Mouse (Mus musculus) urinary bladder, postnatal 14 days (tissue): ENCODE results near the gene Gsn.

Source experiments
- DNase-seq: peaks from one replicate; pipeline ENCODE4 v3.0.0; 2021; ENCODE audit warnings: low spot score

Gsn gene

DNA sequence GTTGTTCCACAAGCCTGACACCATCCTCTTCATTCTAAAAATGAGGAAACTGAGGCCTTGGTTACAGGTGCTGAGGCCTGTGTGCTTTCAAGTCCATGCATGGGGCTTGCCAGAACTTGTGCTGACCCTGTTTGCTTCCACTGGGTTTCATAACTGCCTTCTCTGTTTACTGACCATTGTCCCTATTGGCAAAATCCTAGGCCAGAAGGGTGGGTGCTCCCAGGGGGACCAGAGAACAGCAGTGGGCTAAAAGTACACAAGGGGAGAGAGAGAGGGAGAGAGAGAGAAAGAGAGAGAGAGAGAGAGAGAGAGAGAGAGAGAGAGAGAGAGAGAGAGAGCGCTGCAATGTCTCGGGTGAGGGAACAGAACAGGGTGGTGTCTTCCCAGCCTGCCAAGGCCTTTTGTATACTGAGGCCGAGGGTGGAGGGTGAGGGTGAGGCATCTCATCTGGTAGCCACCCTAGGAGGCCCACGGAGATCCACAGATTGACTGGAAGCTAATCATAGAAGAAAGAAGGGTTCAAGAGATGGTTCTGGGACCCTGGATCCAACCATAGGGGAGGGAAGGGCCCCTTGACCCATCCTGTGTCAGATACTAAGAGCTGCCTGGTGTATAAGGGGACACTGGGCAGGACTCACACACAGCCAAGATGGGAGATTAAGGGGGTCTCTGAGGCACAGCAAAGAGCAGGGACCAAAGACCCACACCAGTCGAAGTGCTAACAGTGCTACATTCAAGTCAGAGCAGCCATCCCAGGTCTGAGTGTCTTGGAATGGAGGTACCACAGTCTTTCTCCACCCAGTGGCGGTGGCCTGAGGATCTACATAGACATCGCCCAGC, 22.4 kb downstream of the Gsn start:
- DNase-seq: peak; percentile 63

DNA sequence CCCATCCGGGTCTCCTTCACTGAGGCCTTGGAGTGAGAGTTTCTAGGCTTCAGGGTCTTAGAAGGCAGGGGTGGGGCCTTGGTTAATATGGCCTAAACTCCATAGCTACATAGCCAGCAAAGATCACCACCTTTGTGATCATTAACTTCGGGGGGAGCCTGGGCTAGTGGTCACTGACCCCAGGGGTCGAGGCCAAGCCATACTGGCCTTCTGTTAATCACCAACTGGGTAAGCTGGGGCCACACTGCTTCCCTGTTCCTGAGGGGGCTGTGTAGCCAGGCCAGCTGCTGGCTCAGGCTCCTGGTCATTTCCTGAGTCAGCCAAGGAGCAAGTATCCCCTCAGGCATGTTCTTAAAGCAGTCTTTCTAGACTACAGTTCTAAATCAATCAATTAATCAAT, 23.8 kb downstream of the Gsn start:
- DNase-seq: no peak

DNA sequence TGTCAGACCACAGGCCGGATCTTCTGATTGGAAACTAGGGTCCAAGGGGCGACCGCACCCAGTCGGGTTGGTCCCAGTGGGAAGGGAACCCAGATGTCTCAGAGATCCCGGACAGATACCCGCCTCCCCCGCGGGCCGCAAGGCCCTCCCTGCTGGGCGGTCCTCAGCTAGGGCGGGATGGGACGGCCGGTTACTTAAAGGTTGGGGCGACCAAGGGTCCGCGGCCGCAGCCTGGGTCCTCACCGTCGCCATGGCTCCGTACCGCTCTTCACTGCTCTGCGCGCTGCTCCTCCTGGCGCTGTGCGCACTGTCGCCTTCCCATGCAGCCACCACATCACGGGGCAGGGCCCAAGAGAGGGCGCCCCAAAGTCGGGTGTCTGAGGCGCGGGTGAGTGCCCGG, 26.0 kb downstream of the Gsn start:
- DNase-seq: peak; percentile 77

DNA sequence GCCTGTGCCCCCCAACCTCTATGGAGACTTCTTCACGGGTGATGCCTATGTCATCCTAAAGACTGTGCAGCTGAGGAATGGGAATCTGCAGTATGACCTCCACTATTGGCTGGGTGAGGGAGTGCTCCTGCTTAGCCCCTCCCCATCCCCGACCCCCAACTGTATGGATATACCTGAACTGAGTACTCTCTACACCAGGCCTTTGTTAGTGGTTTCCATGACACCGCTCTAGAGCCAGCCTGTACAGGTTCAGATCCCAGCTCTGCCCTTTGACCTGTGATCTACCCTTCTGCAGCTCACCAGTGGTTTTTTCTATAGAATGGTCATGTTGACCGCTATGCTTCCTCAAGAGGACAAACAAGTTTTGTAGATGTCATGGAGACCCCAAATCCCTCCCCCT, 27.8 kb downstream of the Gsn start:
- no peak for DNase-seq

DNA sequence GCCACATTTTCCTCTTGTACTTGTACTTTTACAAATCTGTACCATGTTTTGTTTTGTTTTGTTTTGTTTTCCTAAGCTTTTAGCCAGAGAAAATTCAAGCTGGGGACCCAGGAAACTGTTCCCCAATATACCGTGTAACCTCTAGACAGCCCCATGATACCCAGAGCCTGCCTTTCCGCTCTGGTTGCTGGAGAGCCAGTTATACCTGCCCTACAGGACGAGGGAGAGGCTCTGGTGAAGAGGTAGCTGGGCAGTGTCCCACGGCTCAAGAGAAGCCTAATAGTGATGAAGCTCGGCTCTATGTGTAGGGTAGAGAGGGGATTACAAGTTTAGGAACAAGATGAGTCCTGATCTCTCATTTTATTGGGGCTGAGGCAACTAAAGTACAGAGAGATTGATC, 29.0 kb downstream of the Gsn start:
- peak; percentile 62 for DNase-seq

DNA sequence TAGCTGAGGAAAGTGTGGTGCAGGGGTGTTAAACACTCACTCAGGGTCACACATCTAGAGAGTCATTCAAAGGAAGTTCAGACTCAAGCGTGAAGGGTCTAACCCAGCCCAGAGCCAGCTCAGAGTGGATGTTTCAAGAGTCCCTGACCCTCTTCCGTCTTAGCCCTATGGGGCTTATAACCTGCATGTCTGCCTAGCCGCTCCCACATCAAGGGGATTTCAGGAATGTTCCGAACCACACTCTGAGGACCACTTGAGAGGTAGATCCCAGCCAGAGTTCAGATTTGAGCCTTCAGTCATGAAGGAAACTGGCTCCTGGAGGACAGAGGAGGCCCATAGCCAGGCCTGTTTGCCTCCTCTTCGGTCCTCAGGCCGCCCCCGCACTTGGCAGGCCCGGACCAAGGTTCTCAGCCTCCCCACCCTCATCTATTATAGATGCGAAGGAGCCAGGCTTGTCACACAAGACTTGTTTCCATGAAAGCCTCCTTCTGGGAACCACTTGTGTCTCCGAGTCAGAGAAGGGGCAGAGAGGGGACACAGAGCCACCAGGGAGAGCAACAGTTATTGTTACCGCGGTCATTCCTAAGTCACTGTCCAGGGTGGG, 30.9 kb downstream of the Gsn start:
- DNase-seq: no peak

DNA sequence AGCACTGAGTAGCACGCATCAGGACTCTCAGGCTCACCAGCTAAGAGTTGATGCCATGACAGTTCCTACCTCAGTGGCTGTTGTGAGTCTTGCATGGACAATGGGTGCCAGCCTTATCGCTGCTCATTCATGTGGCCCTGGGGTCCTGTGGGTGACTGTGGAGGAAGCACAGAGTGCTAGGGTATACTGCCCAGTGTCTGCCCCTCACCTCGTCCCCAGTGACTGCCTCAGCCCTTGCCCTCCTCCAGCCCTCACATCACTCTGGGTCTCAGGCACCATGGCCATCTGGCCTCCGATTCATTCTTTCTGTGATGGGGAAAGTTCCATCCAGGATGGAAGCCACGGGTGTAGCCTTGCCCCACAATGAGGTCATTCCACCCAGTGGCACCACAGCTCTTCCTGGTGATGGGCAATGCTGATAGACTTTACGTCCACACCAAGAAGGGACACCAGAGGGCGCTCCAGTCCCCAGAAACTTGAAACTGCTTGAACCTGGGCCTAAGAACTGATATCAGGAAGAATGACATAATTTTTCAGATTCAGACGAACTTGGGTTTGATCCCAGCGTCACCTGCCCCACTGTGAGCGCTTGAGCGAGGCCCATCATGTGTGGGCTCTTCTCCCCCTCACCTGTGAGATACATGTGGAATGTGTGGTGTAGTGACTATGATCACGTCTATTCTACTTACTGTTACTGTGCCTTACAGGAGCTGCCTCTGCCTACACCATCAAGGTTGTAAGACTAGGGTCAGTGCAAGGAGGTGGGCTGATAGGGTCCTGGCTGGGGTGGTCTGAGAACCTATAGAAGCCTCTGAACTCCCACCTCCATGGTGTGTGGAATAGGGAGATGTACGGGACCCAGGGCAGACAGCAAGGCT, 32.8 kb downstream of the Gsn start:
- peak; percentile 86 for DNase-seq

DNA sequence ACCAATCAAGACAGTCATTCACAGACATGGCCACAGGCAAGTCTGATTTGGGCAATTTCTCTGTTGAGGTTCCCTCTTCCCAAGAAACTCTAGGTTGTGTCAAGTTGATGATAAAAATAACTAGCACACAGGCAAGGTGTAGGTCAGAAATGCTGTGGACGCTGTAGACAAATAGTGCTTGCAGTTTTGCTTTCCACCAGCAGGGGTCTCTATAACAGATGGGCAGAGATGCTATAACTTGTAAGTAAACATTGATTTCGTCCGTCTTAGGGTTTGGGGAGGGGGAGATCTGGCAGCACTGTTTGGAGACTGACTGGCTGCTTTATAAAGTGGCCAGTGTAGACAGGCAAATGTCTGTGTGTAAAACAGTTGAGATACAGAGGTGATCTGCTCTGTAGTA, 35.7 kb downstream of the Gsn start:
- DNase-seq: peak; percentile 72

DNA sequence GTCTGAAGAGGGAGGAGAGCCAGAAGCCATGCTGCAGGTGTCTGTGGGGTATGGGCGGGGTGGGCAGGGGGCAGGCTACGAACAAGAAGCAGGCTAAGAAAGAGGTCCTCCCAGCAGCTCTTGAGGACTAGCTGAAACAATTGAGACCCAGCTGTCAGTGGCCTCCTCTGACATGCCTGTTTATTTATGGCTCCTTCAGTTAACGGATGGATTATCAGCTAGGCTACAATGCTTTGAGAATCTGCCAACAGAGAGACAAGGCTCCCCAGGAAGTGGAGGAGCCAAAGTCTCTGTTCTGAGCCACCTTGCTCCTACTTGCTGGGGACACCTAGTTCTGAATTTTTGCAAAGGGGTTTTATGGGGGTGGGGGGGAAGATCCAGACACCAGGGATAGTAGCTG, 36.5 kb downstream of the Gsn start:
- DNase-seq: no peak

DNA sequence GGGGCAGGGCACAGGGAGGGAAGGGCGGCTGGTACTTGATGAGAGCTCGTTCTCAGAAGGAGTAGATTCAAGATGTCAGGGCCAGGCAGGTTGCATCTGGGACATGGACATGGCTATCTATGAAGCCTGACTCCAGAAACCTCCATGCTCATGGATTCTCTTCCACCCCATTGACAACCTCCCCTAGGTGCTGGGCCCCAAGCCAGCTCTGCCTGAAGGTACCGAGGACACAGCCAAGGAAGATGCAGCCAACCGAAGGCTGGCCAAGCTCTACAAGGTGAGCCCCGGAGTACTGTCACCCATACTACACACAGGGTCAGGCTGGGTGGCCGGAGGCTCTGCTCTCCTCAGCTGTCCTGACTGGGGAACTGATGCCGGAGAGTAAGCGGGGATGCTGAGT, 37.1 kb downstream of the Gsn start:
- DNase-seq: no peak

DNA sequence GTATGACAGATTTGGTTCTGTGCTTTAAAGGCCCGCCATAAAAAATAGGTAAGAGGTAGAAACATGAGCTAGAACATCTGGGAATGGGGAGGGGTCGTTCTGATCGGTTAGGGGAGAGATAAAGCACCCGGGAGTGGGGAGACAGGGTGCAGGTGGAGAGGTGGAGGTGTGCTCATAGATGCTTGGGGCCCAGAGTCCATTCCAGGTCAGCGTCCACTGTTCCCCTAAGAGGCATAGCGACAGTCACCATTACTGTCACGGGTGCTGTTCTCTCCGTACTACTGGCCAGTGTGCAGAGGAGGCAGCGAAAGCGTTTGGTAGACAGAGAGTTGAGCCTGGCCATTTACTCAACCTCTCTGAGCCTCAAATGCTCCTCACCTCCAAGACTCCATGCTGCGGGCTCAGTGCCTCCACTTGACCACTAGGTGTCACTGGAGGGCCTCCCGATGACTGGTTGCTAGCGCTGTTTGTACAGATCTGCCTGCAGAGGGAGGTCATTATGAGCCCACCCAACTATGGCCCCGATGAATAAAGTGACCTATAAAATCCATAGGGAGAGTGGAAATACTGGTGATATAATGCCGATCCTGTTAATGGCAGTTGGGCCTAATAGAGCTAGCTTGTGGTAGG, 41.6 kb downstream of the Gsn start:
- DNase-seq: peak; percentile 79

DNA sequence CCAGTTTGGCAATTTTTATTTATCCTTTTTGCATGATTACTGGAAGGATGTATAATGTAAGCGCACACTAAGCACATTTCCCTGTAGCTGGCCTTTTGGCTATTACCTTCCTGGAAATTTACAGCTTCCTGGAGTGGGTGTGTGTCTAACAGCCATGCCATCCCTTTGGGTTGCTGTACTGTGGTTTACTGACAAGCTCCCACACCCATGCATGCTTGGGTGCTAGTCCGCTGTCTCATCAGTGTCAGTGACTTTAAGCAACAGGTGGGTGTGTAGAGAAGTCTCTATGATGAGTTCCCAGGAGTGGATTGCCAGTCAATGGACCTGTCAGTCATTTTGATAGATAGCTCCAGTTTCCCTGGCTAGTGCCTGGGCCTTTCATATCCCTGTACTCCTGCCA, 43.3 kb downstream of the Gsn start:
- no peak for DNase-seq

DNA sequence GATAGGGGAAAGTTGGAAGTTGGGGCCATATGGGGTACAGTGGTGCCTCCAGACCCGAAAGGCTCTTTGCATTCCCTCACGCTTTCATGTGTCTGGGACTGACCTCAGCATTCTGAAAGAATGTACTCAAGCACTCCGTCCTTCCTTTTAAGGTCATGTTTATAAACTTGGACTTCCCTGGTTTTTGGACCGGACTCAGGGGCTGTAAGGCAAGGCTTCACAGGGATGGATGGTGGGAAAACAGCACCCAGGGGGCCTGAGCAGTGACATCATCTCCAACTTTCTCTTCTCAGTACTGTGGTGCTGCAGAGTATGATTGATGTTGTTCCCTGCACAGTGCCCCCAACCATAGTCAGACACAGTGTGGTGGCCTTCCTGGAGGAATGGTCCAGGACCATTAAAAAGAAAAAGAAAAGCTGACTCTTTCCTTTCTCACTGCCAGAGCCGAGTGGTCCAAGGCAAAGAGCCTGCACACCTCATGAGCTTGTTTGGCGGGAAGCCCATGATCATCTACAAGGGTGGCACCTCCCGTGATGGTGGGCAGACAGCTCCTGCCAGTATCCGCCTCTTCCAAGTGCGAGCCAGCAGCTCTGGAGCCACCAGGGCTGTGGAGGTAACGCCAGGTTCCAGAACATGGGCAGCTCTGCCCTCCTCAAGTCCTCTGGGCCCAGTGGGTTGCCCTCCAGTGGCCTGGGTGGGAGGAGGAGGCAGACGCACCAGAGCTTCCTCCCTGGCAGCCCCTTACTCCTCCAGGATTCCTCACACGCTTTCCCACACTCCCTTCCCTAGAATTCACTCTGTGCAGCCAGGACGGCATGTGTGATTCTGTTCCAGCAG, 46.1 kb downstream of the Gsn start:
- DNase-seq: no peak

DNA sequence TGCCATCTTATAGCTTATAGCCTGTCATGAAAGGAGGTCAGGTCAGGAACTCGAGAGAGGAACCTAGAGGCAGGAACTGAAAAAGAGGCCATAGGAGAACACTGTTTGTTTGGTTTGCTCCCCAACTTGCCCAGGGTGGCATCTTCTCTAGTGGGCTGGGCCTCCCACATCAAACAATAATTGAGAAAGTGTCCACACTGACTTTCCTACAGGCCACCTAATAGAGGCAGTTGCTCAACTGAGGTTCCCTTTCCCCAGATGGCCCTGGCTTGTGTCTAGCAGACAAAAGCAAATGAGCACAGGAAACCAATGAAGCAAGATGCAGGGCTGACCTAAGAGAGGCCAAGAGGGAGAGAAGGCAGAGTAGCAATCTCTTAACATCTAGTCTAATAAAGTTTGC, 52.0 kb downstream of the Gsn start:
- no peak for DNase-seq

DNA sequence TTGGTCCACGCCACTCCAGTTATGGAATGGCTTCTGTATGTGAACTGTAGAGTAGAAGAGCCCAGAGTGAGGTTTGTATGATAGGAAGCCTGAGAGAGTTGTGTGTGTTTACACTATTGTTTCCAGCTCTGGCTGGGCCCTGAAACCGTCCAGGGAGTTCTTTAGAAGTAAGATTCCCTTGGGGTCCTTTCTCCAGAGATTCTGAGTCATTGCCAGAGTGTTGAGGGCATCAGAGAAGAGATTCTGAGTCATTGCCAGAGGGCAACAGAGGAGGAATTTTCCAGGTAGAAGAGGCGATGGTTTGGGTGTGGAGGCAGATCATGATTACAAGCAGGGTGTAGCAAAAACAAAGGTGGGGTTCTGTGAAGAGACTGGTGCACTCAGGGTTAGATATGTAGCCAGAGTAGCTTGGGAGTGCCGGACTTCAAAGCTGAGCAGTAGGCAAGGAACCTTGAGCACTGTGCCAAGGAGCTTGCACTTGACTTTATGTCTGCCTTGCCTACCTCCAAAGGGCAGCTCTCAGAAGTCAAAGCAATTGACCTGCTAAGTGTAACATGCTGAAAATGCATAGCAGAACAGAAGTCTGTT, 53.8 kb downstream of the Gsn start:
- no peak for DNase-seq

DNA sequence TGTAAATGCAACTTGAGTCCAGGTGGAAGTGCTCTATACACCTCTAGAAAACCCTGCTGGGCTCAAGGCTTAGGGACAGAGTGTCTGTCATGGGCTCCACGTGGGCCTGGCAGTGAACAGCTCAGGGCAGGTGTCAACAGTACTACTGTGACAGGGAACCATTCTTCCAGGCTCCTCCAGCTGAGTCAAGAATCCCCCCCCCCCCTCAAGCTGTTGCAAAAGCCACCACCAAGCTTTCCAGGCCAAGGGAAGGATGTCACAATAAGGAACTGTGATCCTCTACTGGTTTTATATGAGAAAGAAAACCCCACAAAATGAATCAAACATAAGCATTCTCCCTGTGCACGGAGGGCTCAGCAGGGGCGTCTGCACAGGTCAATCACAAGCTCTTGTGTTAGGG, 58.1 kb downstream of the Gsn start:
- DNase-seq: no peak

DNA sequence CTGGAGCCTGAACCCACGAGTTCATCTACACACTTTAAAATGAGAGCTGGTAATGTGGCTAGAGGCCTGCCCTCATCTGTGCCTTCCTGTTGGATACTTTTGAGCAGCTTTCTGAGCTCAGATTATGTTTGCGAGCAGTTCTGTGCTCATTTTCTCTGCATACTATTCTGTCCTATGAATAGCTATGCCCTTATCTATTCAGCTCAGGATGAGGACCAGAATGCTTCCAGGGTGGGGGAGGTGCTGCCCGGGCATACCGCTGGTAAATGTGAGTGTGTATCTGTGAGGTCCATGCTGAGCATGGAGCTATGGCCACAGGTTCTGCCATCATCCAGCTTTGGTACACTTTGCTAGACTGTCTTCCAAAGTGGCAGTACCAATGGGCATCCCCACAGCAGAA, 61.4 kb downstream of the Gsn start:
- DNase-seq: no peak

DNA sequence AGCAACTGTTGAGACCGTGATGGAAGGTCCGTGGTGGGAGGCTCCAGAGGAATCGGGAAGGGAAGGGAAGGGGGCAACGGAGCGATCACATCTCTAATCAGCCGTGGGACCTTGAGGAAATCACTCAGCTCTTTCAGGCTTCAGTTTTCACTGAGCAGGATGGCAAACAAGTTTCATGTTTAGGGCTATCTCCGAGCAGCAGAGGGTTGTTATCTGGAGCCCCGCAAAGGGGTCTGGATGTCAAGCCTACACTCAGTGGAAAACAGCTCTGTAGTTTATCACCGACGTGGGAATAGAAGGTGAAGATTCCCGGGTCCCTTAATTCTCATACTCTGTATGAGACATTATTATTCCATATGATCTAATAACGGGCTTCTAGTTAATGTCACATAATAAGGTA, 62.2 kb downstream of the Gsn start:
- DNase-seq: no peak

DNA sequence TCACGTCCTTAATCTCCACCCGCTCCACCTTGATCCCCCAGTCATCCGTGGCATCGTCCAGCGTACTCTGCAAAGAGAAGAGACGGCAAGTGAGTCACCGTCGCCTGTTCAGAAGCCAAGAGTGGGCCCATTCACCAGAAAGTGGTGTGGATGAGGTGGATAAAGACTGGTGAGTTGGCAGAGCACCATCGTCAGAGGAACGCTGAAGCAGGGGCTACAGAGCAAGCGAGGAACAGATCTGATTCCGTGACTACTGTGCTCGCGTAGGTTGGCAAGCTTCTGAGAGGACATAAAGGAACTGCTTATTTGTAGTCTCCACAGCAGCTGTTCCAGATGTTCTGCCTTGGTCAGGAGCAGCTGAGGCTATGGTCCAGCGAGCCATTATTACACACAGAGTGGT, 64.2 kb downstream of the Gsn start:
- no peak for DNase-seq

DNA sequence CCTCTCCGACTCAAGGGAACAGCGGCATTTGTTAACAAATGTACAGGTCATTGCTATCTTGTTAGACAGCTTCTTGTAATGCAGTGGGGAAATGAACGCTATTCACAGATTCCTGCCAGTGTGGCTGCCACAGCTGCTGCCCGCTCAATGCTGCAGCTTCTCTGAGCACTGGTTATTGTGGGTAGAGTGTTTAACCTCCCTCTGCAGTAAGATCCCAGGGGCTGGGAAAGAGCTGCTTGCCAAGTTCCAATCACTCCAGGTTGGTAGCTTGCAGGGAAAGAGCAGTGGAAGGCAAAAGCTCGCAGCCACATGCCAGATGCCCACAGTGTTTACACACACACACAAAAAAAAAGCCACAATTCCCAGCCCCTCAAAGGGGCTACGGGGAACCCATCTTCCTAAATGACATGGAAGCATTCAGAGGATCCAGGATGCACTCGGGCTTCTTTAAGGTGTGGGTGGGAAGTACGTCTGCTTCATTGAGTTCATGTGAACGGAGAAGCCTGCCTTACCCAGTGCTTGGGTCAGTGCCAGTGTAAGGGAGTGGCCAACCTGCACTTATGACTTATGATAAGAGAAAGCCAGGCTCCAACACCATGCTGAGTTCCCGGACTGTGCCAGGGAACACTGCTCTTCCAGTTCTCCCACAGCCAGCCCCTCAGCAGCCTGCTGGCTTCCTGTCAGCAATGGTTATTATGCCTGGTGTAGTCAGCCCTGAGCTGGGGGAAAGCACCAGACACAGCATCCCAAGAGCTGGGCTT, 66.4 kb downstream of the Gsn start:
- peak; percentile 77 for DNase-seq
